Mouse (Mus musculus): ENCODE measurements at regions not wholly inside any gene's neighbourhood (a gene's known extent, or its start where the extent isn't known, plus 50 kb on each side); places are given as distances from the start of the nearest gene placed in this dataset.

- WGBS = 89% methylated on average over 5 of the region's 5 CpGs
Observed at GRCm38 (mm10) chr7:69062994-69063393, 314.0 kb upstream of the Arrdc4 start.

DNA sequence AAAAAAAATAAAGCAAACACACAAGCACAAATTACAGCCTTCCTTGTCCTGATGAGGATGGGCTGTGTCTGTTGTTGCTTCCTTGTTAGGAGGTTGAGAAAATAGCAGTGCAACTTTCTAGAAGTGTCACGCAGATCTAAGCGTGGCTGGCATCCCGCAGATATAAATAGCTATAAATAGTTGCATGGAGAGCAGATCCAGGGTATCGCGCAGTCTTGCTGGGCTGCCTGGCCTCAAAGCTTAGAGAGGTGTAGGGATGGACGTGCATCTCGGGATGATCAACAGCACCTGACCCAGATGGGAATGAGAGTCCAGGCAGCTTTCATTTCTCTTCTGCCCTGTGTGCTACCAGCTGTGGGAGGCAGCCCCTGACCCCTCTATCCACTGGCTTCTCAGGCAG is 313.5 kb upstream of the Arrdc4 start:
- Histone ChIP-seq H3K4me3 (ENCODE audit: low read depth, low read length) (no peak overlapping the region), H3K9ac (ENCODE audit: low read depth, low read length) (no peak overlapping the region), H3K9me3 (ENCODE audit: control insufficient read depth) (no peaks in the 10 kb centered on the region), H3K27me3 (replicated peaks; ENCODE audit: control insufficient read depth, insufficient read depth, low read length) (no peaks in the 10 kb centered on the region), H3K36me3 (ENCODE audit: control insufficient read depth, insufficient read depth) (no peaks in the 10 kb centered on the region), H3K4me1 (replicated peaks; ENCODE audit: control insufficient read depth, insufficient read depth, low read length) (no peaks in the 10 kb centered on the region), H3K4me2 (replicated peaks; ENCODE audit: low read depth) (no peak overlapping the region), H3K27ac (ENCODE audit: low read depth, low read length) (no peak overlapping the region)
- WGBS = 83% methylated on average over 7 of the region's 7 CpGs
- ATAC-seq = no peak
- TF ChIP-seq CTCF (IDR thresholded peaks at IDR 0.05; ENCODE audit: low read depth) = no peak

More at GRCm38 (mm10) chr7:69062994-69063393, 314.0 kb upstream of the Arrdc4 start:
- no peak overlapping the region for H3K4me3 ChIP-seq (ENCODE audit: low read depth, low read length)
- no peak overlapping the region for H3K9ac ChIP-seq (ENCODE audit: low read depth, low read length)
- H3K4me2 ChIP-seq (replicated peaks; ENCODE audit: low read depth) = no peak overlapping the region
- TF ChIP-seq CTCF (IDR thresholded peaks at IDR 0.05; ENCODE audit: low read depth) = no peak
- no peaks in the 10 kb centered on the region for H3K9me3 ChIP-seq (ENCODE audit: control insufficient read depth)
- H3K36me3 ChIP-seq (ENCODE audit: control insufficient read depth, insufficient read depth) = no peaks in the 10 kb centered on the region
- H3K4me1 ChIP-seq (replicated peaks; ENCODE audit: control insufficient read depth, insufficient read depth, low read length) = no peaks in the 10 kb centered on the region
- H3K27ac ChIP-seq (ENCODE audit: low read depth, low read length) = no peak overlapping the region
- no peak for ATAC-seq
- no peaks in the 10 kb centered on the region for H3K27me3 ChIP-seq (replicated peaks; ENCODE audit: control insufficient read depth, insufficient read depth, low read length)

- Histone ChIP-seq H3K4me1 (replicated peaks; ENCODE audit: control insufficient read depth, insufficient read depth, low read length) (no peaks in the 10 kb centered on the region), H3K36me3 (ENCODE audit: control insufficient read depth, insufficient read depth) (no peaks in the 10 kb centered on the region), H3K9me3 (ENCODE audit: control insufficient read depth) (no peaks in the 10 kb centered on the region), H3K27ac (ENCODE audit: low read depth, low read length) (no peak overlapping the region), H3K4me2 (replicated peaks; ENCODE audit: low read depth) (no peak overlapping the region), H3K27me3 (replicated peaks; ENCODE audit: control insufficient read depth, insufficient read depth, low read length) (no peaks in the 10 kb centered on the region), H3K9ac (ENCODE audit: low read depth, low read length) (no peak overlapping the region), H3K4me3 (ENCODE audit: low read depth, low read length) (no peak overlapping the region)
- no peak for TF ChIP-seq CTCF (IDR thresholded peaks at IDR 0.05; ENCODE audit: low read depth)
- 81% methylated on average over 8 of the region's 8 CpGs for WGBS
- no peak for ATAC-seq
Observed at GRCm38 (mm10) chr7:69062094-69062493, 313.1 kb upstream of the Arrdc4 start.

DNA sequence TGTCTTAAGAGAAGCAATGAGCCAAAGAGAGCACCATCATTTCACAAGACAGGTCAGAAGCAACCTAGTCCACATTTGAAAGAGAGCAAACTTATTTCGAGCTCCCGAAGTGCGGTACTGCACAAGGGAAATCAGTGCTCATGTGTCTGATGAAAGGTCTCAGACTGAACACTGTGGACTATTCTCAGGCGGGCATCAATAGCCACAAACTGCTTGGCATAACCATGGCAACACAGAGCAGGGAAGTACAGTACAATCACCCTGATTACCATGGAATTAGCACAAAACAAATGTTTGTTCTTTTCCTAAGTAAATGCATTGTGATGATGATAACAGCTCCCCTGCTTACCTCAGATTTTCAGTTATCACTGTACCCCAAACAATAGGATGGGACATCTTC is 312.2 kb upstream of the Arrdc4 start:
- H3K36me3 ChIP-seq (ENCODE audit: control insufficient read depth, insufficient read depth) = no peaks in the 10 kb centered on the region
- no peaks in the 10 kb centered on the region for H3K9me3 ChIP-seq (ENCODE audit: control insufficient read depth)
- H3K4me2 ChIP-seq (replicated peaks; ENCODE audit: low read depth) = no peak overlapping the region
- H3K4me3 ChIP-seq (ENCODE audit: low read depth, low read length) = no peak overlapping the region
- no peak overlapping the region for H3K9ac ChIP-seq (ENCODE audit: low read depth, low read length)
- whole genome bisulfite sequencing = 74% methylated on average over 4 of the region's 4 CpGs
- TF ChIP-seq CTCF (IDR thresholded peaks at IDR 0.05; ENCODE audit: low read depth) = no peak
- H3K27ac ChIP-seq (ENCODE audit: low read depth, low read length) = no peak overlapping the region
- no peaks in the 10 kb centered on the region for H3K27me3 ChIP-seq (replicated peaks; ENCODE audit: control insufficient read depth, insufficient read depth, low read length)
- no peak for ATAC-seq
- no peaks in the 10 kb centered on the region for H3K4me1 ChIP-seq (replicated peaks; ENCODE audit: control insufficient read depth, insufficient read depth, low read length)

GRCm38 (mm10) chr7:69016575-69016974 is 267.5 kb upstream of the Arrdc4 start:
- Histone ChIP-seq H3K27me3 (replicated peaks; ENCODE audit: control insufficient read depth, insufficient read depth, low read length) (no peaks in the 10 kb centered on the region), H3K36me3 (ENCODE audit: control insufficient read depth, insufficient read depth) (no peaks in the 10 kb centered on the region), H3K9me3 (ENCODE audit: control insufficient read depth) (no peaks in the 10 kb centered on the region), H3K9ac (ENCODE audit: low read depth, low read length) (no peak overlapping the region), H3K4me1 (replicated peaks; ENCODE audit: control insufficient read depth, insufficient read depth, low read length) (no peaks in the 10 kb centered on the region), H3K4me2 (replicated peaks; ENCODE audit: low read depth) (no peak overlapping the region), H3K4me3 (ENCODE audit: low read depth, low read length) (no peak overlapping the region), H3K27ac (ENCODE audit: low read depth, low read length) (no peak overlapping the region)
- WGBS = 66% methylated on average over 8 of the region's 8 CpGs
- no peak for ATAC-seq
- no peak for TF ChIP-seq CTCF (IDR thresholded peaks at IDR 0.05; ENCODE audit: low read depth)

- no peak overlapping the region for H3K27ac ChIP-seq (ENCODE audit: low read depth, low read length)
- WGBS = 57% methylated on average over 4 of the region's 4 CpGs
- no peak for TF ChIP-seq CTCF (IDR thresholded peaks at IDR 0.05; ENCODE audit: low read depth)
Observed at GRCm38 (mm10) chr7:69015047-69015446, 266.0 kb upstream of the Arrdc4 start.

DNA sequence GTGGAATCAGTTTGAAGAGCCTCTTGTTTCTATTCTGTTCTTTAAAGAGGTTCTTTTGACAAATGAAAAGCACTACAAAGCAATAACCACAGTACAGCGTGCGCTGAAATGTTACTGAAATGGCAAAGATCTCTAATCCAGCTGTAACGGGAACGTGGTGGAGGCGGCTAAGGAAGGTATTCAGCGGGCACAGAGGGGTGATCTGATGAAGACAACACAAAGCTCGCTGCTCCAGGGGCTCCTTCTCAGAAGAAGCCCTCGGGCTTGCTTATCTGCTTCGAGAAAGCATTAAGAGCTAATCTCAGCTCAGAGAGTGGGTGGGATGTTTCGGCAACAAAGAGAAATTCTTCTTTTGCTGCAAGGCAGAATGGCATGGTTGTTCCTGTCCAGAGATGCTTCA is 258.2 kb upstream of the Arrdc4 start:
- H3K4me1 ChIP-seq (replicated peaks; ENCODE audit: control insufficient read depth, insufficient read depth, low read length) = no peaks in the 10 kb centered on the region
- no peak overlapping the region for H3K4me3 ChIP-seq (ENCODE audit: low read depth, low read length)
- H3K36me3 ChIP-seq (ENCODE audit: control insufficient read depth, insufficient read depth) = no peaks in the 10 kb centered on the region
- no peak overlapping the region for H3K27ac ChIP-seq (ENCODE audit: low read depth, low read length)
- H3K4me2 ChIP-seq (replicated peaks; ENCODE audit: low read depth) = no peak overlapping the region
- no peaks in the 10 kb centered on the region for H3K27me3 ChIP-seq (replicated peaks; ENCODE audit: control insufficient read depth, insufficient read depth, low read length)
- ATAC-seq = no peak
- H3K9me3 ChIP-seq (ENCODE audit: control insufficient read depth) = no peaks in the 10 kb centered on the region
- H3K9ac ChIP-seq (ENCODE audit: low read depth, low read length) = no peak overlapping the region
- no peak for TF ChIP-seq CTCF (IDR thresholded peaks at IDR 0.05; ENCODE audit: low read depth)
- 76% methylated on average over 10 of the region's 10 CpGs for WGBS

More at GRCm38 (mm10) chr7:69015047-69015446, 266.0 kb upstream of the Arrdc4 start:
- no peak overlapping the region for H3K4me2 ChIP-seq (replicated peaks; ENCODE audit: low read depth)
- H3K4me1 ChIP-seq (replicated peaks; ENCODE audit: control insufficient read depth, insufficient read depth, low read length) = no peaks in the 10 kb centered on the region
- no peaks in the 10 kb centered on the region for H3K27me3 ChIP-seq (replicated peaks; ENCODE audit: control insufficient read depth, insufficient read depth, low read length)
- no peak for ATAC-seq
- H3K4me3 ChIP-seq (ENCODE audit: low read depth, low read length) = no peak overlapping the region
- H3K9ac ChIP-seq (ENCODE audit: low read depth, low read length) = no peak overlapping the region
- no peaks in the 10 kb centered on the region for H3K9me3 ChIP-seq (ENCODE audit: control insufficient read depth)
- H3K36me3 ChIP-seq (ENCODE audit: control insufficient read depth, insufficient read depth) = no peaks in the 10 kb centered on the region

All from intestine, postnatal 0 days (tissue).